Mouse (Mus musculus): Measurements from ENCODE around the gene Dlgap3. TPM values are rescaled to one million over a fixed set of nuclear protein-coding genes. Genes with fewer than 3 reads are reported as not detected.

Dlgap3 gene
- total and polyA plus RNA-seq, 2 experiments, result 0.06 TPM; not detected in 1

DNA sequence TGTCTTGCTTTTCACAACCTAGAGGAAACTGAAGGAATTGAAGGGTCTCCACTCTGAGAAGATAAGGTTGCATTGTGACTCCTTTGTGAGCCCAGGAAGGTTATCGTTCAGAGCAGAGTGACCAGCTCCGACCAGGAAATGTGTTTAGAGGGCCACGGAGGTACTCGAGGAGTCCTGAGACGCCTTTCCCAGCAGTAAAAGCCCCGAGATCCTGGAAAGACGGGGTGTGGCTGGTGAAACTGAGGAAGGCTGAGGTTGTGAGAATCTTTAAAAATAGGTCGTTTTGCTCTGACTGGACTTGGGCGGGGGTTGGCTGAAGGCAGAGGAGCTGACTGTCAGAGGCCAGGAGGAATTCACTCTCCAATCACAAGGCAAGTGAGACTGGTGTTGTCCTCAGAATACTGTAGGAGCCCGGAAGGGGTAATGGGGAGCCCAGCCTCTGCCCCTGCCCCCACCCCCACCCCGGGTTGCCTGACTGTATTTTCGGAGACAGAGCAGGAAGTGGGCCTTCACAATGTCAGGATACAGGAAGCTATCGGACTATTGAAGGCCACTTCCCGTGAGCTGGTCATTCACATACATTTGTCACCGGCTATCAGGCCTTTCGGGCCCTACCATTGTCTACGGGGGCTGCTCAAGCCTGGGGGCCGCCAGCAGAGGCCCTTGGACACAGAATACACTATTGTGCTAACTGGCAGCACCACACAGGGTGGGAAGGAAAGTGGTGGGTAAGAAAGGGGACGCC lies 94.6 kb downstream of the Dlgap3 start:
- no peak for DNase-seq (ENCODE audit: extremely low read depth, low read depth, low spot score)
- Histone ChIP-seq H3K79me2 (ENCODE audit: control insufficient read depth, insufficient read depth, low read length) (no peaks in the 10 kb centered on the region), H3K4me1 (ENCODE audit: control insufficient read depth, insufficient read depth, low read length) (peaks cover 3% of the 10 kb centered on the region; the same call in 1 of the 2 replicates), H3K27me3 (ENCODE audit: control insufficient read depth, insufficient read depth, low read length) (no peaks in the 10 kb centered on the region), H3K36me3 (ENCODE audit: control insufficient read depth, insufficient read depth, low read length) (no peaks in the 10 kb centered on the region), H3K27ac (replicated peaks; ENCODE audit: insufficient read depth, low read depth, low read length) (peak overlapping the region; percentile 92), H3K4me3 (ENCODE audit: insufficient read depth, low read depth, low read length) (no peak overlapping the region), H3K9ac (ENCODE audit: low read depth, low read length) (no peak overlapping the region; the same call in 1 of the 2 replicates)
- TF ChIP-seq CTCF (IDR thresholded peaks at IDR 0.05; ENCODE audit: low read depth, low read length) (no peak), POLR2A (IDR thresholded peaks at IDR 0.05; ENCODE audit: extremely low read depth, insufficient read depth, low read length) (no peak)
- 60% methylated on average over 19 of the region's 19 CpGs for WGBS

DNA sequence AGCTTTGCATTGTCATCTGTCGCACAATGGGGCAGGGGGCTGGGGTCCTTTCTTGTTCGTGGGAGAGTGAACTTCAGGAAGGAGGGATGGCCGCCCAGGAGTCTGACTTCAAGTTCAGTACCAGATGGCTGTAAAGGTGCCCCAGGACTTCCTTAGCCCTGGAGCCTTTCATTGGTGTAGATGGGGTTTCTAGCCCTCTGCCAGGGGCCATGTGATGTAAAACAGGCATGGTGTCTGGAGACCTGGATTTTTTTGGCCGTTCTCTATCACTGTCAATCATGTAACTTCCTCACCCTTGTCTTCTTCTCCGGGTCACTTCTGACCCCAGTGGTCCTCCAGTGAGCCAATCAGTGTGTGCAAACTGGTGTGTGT lies 95.2 kb downstream of the Dlgap3 start:
- Histone ChIP-seq H3K4me3 (ENCODE audit: insufficient read depth, low read depth, low read length) (no peak overlapping the region), H3K4me1 (ENCODE audit: control insufficient read depth, insufficient read depth, low read length) (peaks cover 3% of the 10 kb centered on the region; the same call in 1 of the 2 replicates), H3K27ac (replicated peaks; ENCODE audit: insufficient read depth, low read depth, low read length) (peak overlapping the region; percentile 92), H3K36me3 (ENCODE audit: control insufficient read depth, insufficient read depth, low read length) (no peaks in the 10 kb centered on the region), H3K9ac (ENCODE audit: low read depth, low read length) (no peak overlapping the region; the same call in 1 of the 2 replicates), H3K79me2 (ENCODE audit: control insufficient read depth, insufficient read depth, low read length) (no peaks in the 10 kb centered on the region), H3K27me3 (ENCODE audit: control insufficient read depth, insufficient read depth, low read length) (no peaks in the 10 kb centered on the region)
- 67% methylated on average over 5 of the region's 5 CpGs for WGBS
- TF ChIP-seq CTCF (IDR thresholded peaks at IDR 0.05; ENCODE audit: low read depth, low read length), result no peak
- no peak for TF ChIP-seq POLR2A (IDR thresholded peaks at IDR 0.05; ENCODE audit: extremely low read depth, insufficient read depth, low read length)
- no peak for DNase-seq (ENCODE audit: extremely low read depth, low read depth, low spot score)

DNA sequence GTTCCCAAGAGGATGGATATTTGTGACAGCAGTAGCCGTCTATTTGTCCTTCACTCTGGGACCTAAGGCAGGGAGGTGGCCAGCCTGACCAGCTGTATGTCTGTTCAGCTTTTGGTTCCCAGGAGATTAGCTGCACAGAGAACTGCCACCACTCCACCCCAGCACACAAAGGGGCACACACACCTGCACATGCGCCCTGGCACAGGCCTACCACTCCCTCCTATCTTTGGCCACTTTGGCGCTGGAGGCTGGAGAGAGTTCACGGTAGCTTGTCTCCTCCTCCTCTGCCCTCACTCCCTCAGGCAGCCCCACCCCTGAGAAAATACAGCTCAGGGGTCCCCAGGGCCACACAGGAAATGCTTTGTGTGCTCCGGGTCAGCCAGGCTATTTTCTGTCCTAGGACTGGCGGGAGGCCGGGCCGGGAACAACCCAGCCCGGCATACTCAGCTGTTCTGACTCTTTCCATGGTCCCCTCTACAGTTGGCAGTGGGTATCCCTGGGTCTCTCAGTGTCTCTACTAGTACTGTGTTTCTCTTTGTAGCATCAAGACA lies 109.5 kb downstream of the Dlgap3 start:
- Histone ChIP-seq H3K79me2 (ENCODE audit: control insufficient read depth, insufficient read depth, low read length) (no peaks in the 10 kb centered on the region), H3K4me3 (ENCODE audit: insufficient read depth, low read depth, low read length) (no peak overlapping the region), H3K27ac (replicated peaks; ENCODE audit: insufficient read depth, low read depth, low read length) (peak overlapping the region; percentile 91), H3K4me1 (ENCODE audit: control insufficient read depth, insufficient read depth, low read length) (no peaks in the 10 kb centered on the region; the same call in 1 of the 2 replicates), H3K36me3 (ENCODE audit: control insufficient read depth, insufficient read depth, low read length) (no peaks in the 10 kb centered on the region), H3K9ac (ENCODE audit: low read depth, low read length) (no peak overlapping the region), H3K27me3 (ENCODE audit: control insufficient read depth, insufficient read depth, low read length) (no peaks in the 10 kb centered on the region)
- 47% methylated on average over 9 of the region's 9 CpGs for WGBS
- TF ChIP-seq POLR2A (IDR thresholded peaks at IDR 0.05; ENCODE audit: extremely low read depth, insufficient read depth, low read length), result no peak
- no peak for TF ChIP-seq CTCF (IDR thresholded peaks at IDR 0.05; ENCODE audit: low read depth, low read length)
- DNase-seq (ENCODE audit: extremely low read depth, low read depth, low spot score), result no peak

DNA sequence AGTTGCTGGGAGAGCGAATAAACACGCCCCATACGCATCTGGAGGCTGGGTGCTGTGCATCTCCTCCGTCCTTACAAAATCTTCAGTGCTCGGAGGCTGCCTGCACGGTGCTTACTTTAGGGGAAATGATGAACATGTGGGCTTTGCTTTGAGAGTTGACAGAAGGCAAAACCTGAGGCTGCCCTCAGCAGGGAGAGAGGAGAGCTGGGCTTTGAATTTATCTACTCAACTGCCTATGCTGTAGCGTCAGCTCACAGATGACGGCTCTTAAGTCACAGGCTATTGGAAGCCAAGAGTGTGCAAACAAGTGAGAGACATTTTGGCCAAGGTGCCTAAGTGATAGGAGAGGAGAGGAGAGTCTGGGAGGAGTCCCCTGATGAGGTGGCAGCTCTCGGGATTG lies 110.2 kb downstream of the Dlgap3 start:
- Histone ChIP-seq H3K4me1 (ENCODE audit: control insufficient read depth, insufficient read depth, low read length) (no peaks in the 10 kb centered on the region; the same call in 1 of the 2 replicates), H3K79me2 (ENCODE audit: control insufficient read depth, insufficient read depth, low read length) (no peaks in the 10 kb centered on the region), H3K27me3 (ENCODE audit: control insufficient read depth, insufficient read depth, low read length) (no peaks in the 10 kb centered on the region), H3K4me3 (ENCODE audit: insufficient read depth, low read depth, low read length) (no peak overlapping the region), H3K9ac (ENCODE audit: low read depth, low read length) (no peak overlapping the region), H3K27ac (replicated peaks; ENCODE audit: insufficient read depth, low read depth, low read length) (peak overlapping the region; percentile 76), H3K36me3 (ENCODE audit: control insufficient read depth, insufficient read depth, low read length) (no peaks in the 10 kb centered on the region)
- TF ChIP-seq CTCF (IDR thresholded peaks at IDR 0.05; ENCODE audit: low read depth, low read length) (no peak), POLR2A (IDR thresholded peaks at IDR 0.05; ENCODE audit: extremely low read depth, insufficient read depth, low read length) (no peak)
- no peak for DNase-seq (ENCODE audit: extremely low read depth, low read depth, low spot score)
- 73% methylated on average over 9 of the region's 9 CpGs for WGBS

Other genes with a start within 250 kb of the Dlgap3 start
- gene Zmym4, start 201.1 kb upstream of the Dlgap3 start, total RNA-seq (2014; rRNA removed), result 10.0 and 11.1 TPM in 2 replicates
- 1.6 and 1.7 TPM in 2 replicates for gene Zmym4, start 201.1 kb upstream of the Dlgap3 start, polyA plus RNA-seq (2012; rRNA removed)
- 49.3 and 50.9 TPM in 2 replicates for gene Sfpq, start 147.9 kb upstream of the Dlgap3 start, total RNA-seq (2014; rRNA removed)
- 11.1 and 12.6 TPM in 2 replicates for gene Sfpq, start 147.9 kb upstream of the Dlgap3 start, polyA plus RNA-seq (2012; rRNA removed)
- 3.4 and 5.0 TPM in 2 replicates for gene Zmym1, start 108.1 kb upstream of the Dlgap3 start, total RNA-seq (2014; rRNA removed)
- gene Zmym1, start 108.1 kb upstream of the Dlgap3 start, polyA plus RNA-seq (2012; rRNA removed), result 0.62 and 0.81 TPM in 2 replicates
- gene Zmym6, start 91.8 kb upstream of the Dlgap3 start, total RNA-seq (2014; rRNA removed), result 6.8 and 7.2 TPM in 2 replicates
- 0.98 and 1.4 TPM in 2 replicates for gene Zmym6, start 91.8 kb upstream of the Dlgap3 start, polyA plus RNA-seq (2012; rRNA removed)
- 11.1 and 11.5 TPM in 2 replicates for gene Tmem35b, start 45.5 kb upstream of the Dlgap3 start, total RNA-seq (2014; rRNA removed)
- gene Tmem35b, start 45.5 kb upstream of the Dlgap3 start, polyA plus RNA-seq (2012; rRNA removed), result 11.4 and 11.8 TPM in 2 replicates
- 24.4 and 27.1 TPM in 2 replicates for gene Smim12, start 74.6 kb downstream of the Dlgap3 start, total RNA-seq (2014; rRNA removed)
- 24.1 and 32.3 TPM in 2 replicates for gene Smim12, start 74.6 kb downstream of the Dlgap3 start, polyA plus RNA-seq (2012; rRNA removed)
- gene Gja4, start 144.8 kb downstream of the Dlgap3 start, total RNA-seq (2014; rRNA removed), result 1.5 and 1.9 TPM in 2 replicates
- 8.0 and 8.8 TPM in 2 replicates for gene Gja4, start 144.8 kb downstream of the Dlgap3 start, polyA plus RNA-seq (2012; rRNA removed)
- gene Gjb3, start 161.6 kb downstream of the Dlgap3 start, total RNA-seq (2014; rRNA removed), result not detected in 2 replicates
- not detected in 2 replicates for gene Gjb3, start 161.6 kb downstream of the Dlgap3 start, polyA plus RNA-seq (2012; rRNA removed)
- not detected in 2 replicates for gene Gjb4, start 184.9 kb downstream of the Dlgap3 start, total RNA-seq (2014; rRNA removed)
- gene Gjb4, start 184.9 kb downstream of the Dlgap3 start, polyA plus RNA-seq (2012; rRNA removed), result not detected in 2 replicates
- not detected in 2 replicates for gene Gjb5, start 189.0 kb downstream of the Dlgap3 start, total RNA-seq (2014; rRNA removed)
- gene Gjb5, start 189.0 kb downstream of the Dlgap3 start, polyA plus RNA-seq (2012; rRNA removed), result 0.05 TPM in 1 of 2 replicates, not detected in the other